Mouse (Mus musculus): ENCODE measurements at regions not wholly inside any gene's neighbourhood (a gene's known extent, or its start where the extent isn't known, plus 50 kb on each side); places are given as distances from the start of the nearest gene placed in this dataset.

DNA sequence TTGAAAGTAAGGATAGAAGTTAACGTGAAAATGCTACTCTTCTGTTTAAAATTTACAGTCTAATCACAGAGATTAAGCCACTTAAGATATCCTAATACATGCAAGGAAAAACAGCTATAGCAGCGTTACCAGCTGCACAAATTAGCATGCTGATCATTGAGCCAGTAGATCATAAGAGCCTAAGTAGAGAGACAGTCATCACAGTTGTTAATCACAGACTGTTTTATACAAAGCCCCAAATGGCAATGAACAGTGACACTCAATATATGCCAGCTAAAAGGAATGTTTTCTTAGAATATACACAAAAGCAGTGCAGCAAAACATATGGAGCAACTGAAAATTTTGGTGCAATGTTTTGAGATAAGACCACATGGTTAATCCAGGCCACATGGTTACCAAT, 64.7 kb upstream of the Ppp1r3a start:
- no peak for DNase-seq

DNA sequence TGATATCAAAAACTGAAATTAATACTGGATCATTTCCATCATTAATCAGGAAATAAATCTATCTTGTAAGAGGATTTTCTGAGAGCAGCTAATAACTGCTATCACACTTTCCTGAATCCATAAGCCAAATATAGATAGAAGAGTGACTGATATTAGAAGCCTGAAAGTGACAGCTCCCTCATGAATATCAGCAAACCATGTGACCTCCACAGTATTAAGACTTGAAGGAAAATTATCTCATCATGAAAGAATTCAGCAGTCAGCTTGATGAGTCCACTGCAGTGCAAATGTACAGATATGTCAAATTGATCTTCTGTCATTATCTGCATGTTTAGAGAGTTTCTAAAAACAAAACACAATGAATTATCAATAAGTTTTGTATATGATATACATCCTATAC, 69.7 kb upstream of the Ppp1r3a start:
- no peak for DNase-seq

- DNase-seq = peak in 1 of 2 experiments; percentile 1
Measured at GRCm38 (mm10) chr6:14838910-14839309, 62.2 kb upstream of the Foxp2 start.
